Mouse (Mus musculus): Measurements from ENCODE around the gene Gm17949.

Gm17949 gene

DNA sequence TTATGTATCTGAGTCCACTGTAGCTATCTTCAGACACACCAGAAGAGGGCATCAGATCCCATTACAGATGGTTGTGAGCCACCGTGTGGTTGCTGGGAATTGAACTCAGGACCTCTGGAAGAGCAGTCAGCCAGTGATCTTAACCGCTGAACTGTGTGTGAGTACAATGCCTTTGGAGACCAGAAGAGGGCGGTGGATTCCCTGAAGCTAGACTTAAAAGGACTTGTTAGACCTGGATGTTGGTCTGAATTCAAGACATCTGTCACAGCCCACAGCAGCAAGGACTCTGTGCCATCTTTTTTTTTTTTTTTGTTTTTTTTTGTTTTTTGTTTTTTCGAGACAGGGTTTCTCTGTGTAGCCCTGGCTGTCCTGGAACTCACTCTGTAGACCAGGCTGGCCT lies 40.4 kb downstream of the Gm17949 start:
- DNase-seq, result peak; percentile 61

DNA sequence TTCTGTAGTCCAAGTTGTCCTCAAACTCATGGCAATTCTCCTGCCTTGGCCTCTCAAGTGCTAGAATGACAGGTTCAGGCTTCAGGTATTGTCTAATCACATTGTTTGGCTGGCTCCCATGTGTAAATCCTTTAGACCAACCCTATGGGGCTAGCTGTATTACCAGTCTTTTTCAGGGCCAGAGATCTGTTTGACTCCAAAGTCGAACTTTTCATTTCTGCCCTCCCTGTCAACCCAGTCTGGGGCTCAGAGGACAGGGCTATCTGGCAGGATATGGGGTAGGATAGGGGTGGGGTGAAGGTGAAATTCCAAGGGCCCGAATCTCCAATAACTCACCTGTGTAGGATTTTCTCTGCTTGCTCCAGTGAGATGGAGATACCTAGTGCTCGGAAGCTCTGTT lies 45.0 kb downstream of the Gm17949 start:
- no peak for DNase-seq

DNA sequence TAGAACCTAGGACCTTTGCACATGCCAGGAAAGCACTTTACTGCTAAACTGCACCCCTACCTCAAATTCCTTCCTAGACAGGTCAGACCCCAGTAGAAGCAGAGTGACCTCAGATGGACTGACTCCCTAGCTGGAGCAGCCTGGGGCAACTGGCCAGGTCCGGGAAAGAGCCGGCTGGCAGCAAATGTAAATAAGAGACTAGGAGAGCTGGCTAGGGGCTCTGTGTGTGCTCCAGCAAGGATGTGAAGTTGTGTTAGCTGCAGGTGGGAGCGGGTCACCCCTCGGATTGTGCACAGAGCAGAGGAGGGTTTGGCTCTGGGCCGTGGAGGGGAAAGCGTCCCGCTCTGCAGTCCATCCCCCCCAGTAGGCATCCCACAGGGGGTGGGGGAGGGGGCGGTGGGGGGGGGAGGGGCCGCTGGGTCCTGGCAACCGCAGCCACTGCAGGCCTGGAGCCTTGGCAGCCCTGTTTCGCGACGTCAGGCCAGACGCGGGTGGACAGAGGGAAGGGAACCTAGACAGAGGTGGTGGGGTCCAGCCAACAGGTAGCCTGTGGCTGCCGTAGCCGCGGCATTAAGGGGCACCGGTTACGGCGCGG lies 47.7 kb downstream of the Gm17949 start, which contains the start of gene Crb3:
Crb3 (plus strand) TSS at position 215 of the 595 bp plus-strand sequence.
- peak; percentile 41 for DNase-seq

DNA sequence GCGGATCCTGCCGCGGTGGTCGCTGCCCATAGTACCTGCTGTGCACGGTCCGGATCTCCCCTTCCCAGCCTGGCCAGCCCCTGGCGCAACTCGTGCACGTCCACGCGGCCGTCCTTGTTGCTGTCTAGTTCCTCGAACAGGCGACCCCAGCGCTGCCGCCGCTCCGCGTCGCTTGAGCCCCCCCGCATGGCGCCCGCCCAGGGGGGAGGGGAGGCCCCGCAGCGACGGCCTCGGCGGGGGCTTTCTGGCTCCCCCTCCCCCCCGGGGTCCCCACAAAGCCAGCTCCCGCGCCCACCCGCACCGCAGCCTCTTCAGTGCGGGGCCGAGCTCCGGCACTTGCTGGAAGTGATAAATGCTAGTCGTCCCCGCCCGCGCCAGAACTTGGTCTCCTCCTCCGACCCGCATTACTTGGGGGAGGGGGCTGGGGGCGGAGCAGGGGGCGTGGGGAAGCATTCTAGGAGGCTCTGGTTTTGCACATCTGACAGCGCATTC lies 48.3 kb downstream of the Gm17949 start, which contains the start of gene Slc25a23:
Slc25a23 (minus strand) TSS at position 378 of the 492 bp plus-strand sequence.
- peak; percentile 84 for DNase-seq

DNA sequence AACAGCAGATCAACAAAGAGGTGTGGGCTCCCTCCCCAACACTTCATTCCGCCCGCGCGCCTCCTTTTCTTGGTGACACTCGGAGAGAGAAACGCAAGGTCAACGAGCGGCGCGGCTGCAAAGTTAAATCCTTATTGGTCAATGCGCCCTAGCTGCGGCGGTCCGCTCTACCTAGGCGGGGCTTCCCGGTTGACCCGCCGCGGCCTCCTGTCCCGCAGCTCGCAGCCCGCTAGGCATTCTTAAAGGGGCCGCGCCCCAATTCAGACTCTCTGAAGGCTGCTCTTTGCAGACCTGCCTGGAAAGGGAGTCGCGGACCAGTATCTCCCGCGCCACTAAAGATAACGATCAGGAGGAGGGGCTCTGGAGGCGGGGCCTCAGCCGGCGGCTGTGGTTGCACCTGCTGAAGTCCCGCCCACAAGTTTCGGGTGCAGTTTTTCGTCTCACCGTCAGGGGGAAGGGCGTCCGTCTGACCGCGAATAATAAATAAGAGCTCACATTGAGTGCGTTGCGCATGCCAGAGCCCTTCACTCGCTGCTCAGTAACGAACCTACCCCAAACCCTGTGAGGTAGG lies 49.0 kb downstream of the Gm17949 start:
- peak; percentile 97 for DNase-seq

DNA sequence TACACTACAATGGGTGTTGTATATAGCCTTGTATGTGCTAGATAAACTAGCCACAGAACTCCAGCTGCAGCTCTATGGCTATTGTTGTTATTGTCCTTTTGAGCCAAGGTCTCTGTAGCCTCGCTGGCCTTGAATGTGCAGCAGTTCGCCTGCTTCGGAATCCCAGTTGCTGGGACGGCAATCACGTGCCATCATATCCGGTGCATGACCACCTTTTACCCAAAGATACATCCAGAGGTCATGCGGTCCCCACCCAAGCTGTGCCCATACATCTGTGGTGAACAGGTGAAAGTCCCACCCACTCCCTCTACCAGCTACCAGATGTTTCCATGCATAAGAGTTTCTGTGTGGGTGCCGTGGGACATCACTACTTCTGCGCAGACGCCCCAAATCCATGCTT lies 49.8 kb downstream of the Gm17949 start:
- DNase-seq, result peak; percentile 32

DNA sequence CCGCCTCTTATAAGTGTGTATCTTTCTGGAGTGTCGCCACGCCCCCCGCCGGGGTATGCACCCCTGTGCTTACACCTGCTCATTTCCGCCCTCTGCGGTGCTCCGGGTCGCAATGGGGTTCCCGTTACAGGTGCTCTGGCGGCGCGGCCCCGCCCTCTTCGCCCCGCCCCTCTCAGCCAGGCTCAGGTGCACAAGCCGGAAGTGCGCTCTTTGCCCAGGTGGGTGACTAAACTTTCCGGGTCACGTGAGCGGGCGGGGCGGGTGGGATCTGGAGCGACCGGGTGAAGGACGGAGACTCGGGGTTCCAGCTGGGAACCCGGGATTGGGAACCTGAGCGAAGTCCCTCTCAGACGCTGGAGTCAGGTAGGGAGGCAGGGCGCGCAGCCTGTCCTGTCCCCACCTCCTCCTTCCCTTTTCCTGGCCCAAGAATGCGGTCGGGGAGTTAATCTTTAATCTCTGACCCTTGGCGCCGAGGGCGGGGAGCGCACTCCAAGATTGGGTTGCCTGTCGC lies 50.8 kb downstream of the Gm17949 start:
- DNase-seq, result peak; percentile 73

DNA sequence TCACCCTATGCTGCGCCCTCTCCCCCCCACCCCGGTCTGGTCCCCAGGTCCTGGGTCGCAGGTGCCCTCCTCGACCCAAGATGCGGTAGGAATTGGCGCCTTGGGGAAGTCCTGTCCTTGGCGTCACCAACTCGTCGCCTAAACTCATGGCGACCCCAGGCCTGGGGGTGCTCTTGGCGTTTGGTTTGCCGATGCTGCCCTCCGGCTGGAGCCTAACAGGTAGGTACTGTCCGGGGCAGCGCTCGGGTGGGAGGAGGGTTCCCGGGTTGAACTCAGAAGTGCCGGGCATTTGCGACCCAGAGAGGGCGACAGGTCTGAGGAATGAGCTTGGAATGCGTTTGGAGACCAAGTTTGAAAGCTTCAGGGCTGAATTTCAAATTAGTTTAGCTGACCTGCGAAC lies 51.3 kb downstream of the Gm17949 start:
- no peak for DNase-seq

DNA sequence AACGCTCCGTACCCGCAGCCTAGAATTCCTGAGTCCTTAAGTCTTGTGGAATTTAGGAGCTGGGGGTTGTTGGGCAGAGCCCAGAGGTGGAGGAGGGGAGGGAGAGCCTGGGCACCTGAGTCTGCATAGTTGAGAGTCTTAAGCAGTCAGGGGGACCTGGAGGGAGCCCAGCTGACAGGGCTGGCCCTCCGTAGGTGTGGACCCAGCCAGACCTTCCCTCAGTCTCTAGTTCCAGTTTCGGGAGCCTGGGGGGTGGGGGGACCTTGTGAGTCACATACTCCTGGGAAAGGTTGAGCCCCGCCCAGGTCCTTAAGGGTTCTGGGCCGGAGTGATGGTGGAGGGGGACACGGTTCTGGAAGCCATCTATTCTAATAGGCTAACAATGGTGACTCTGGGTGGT lies 51.8 kb downstream of the Gm17949 start:
- DNase-seq, result no peak

DNA sequence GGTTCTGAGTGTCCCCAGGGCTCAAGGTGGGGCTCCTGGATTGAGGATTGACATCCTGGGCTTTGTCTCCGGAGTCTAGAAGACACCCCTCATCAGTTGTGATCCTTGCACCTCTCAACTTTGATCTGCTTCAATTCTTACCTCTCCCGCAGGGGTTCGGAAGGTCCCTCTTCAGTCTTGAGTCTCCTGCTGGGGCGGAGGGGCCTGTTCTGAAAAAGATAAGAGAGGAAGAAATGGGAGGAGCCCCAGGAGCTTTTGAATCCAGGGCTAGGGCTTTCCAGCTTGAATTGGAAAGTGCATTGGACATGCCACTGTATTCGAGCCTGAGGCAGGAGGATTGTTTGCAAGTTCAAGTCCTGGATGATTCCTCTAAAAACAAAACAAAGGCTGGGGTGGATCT lies 55.6 kb downstream of the Gm17949 start:
- DNase-seq, result no peak

DNA sequence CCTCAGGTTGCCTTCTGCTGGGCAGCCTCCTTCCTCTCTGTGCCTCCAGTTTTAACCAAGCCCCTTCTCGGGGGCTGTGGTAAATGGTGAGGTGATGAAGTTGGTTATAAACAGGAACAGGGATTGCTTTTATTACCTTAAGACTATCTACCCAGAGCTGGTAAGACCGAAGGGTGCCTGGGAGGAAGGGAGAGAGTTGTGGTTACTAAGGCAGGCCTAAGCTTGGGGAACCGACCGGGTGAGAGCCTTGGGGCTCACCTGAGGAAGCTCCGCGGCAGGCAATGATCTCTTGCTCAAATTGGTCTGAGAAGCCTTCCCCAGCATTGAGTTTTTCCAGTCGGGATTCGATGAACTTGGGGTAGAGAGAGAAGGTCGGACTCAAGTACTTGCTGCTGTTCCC lies 59.0 kb downstream of the Gm17949 start:
- DNase-seq, result no peak

DNA sequence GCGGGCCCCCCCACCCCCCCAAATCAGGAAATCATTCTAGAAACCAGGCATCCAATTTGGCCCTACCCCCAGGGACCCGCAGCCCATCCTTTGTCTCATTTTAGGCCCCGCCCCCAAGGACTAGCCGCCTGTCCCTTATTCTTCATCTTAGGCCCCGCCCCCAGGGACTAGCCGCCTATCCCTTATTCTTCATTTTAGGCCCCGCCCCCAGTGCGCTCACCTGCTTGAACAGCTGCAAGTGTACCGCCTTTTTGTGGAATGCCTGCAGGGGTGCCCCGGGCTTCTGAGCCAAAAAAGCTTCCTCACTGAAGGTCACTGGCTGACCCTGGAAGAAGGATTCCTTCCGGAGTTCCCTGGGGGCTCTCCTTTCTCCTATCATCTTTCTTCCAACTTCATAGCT lies 59.4 kb downstream of the Gm17949 start:
- DNase-seq, result peak; percentile 57
